10 mouse cellular contexts compared by ENCODE assay signal in genomic region chr12:87026109-87026870, GRCm38 (mm10). TPM values are rescaled to one million over a fixed set of nuclear protein-coding genes. Genes with fewer than 3 reads are reported as not detected.
DNase-seq lines count a peak whose midpoint lies in the region; ATAC-seq and TF ChIP-seq lines count a peak whose summit lies in the region.
"Had no signal": no experiment of that assay in that cellular context is flagged by ENCODE, and none has a peak within 500 bp of the region (broad histone marks: within the 10 kb centered on the region; RNA-seq: fewer than 3 reads in every experiment).

No protein-coding gene starts in this region.

- peak overlapping the region; percentile 28 for H3K4me3 ChIP-seq in forebrain, embryonic 11.5 days (ENCODE audit: low read depth, low read length)
- H3K4me3 ChIP-seq in liver, embryonic 11.5 days (ENCODE audit: low read depth, low read length) = no peak overlapping the region
- no peak overlapping the region for H3K4me3 ChIP-seq in gastrocnemius, adult 2 months

- H3K36me3 ChIP-seq in forebrain, embryonic 11.5 days (ENCODE audit: control insufficient read depth, insufficient read depth, low read length) = no peaks in the 10 kb centered on the region
- H3K36me3 ChIP-seq in liver, embryonic 11.5 days (ENCODE audit: control insufficient read depth, insufficient read depth, low read length) = no peaks in the 10 kb centered on the region

- peaks cover 5% of the 10 kb centered on the region; the same call in 1 of the 2 replicates for H3K27me3 ChIP-seq in forebrain, embryonic 11.5 days (ENCODE audit: control insufficient read depth, insufficient read depth, low read length)
- H3K27me3 ChIP-seq in liver, embryonic 11.5 days (replicated peaks; ENCODE audit: control insufficient read depth, insufficient read depth, low read length) = peaks cover 31% of the 10 kb centered on the region

- peak overlapping the region; percentile 65 for H3K4me2 ChIP-seq in forebrain, embryonic 11.5 days (ENCODE audit: low read depth, low read length, severe bottlenecking)
- peak overlapping the region; percentile 42 for H3K4me2 ChIP-seq in liver, embryonic 11.5 days

- H3K4me1 ChIP-seq in forebrain, embryonic 11.5 days (replicated peaks; ENCODE audit: control insufficient read depth, insufficient read depth, low read length) = 0 out of 2 replicates have a peak, but pooled peaks cover 4% of the 10 kb centered on the region
- H3K4me1 ChIP-seq in liver, embryonic 11.5 days (replicated peaks; ENCODE audit: control insufficient read depth, insufficient read depth, low read length) = no peaks in the 10 kb centered on the region; the same call in 1 of the 2 replicates

- H3K9ac ChIP-seq in forebrain, embryonic 11.5 days (ENCODE audit: low read length) = peak overlapping the region; percentile 43
- H3K9ac ChIP-seq in liver, embryonic 11.5 days (ENCODE audit: low read depth, low read length) = no peak overlapping the region

- H3K27ac ChIP-seq in forebrain, embryonic 11.5 days (ENCODE audit: low read depth, low read length) = no peak overlapping the region
- no peak overlapping the region for H3K27ac ChIP-seq in liver, embryonic 11.5 days (ENCODE audit: low read depth, low read length)
- H3K27ac ChIP-seq in gastrocnemius, adult 2 months = no peak overlapping the region

- WGBS in forebrain, embryonic 11.5 days = 4% methylated on average over 30 of the region's 30 CpGs
- 4% methylated on average over 30 of the region's 30 CpGs for WGBS in liver, embryonic 11.5 days

- intact Hi-C loops in heart, postnatal 25 days (cut with DNase I) = no loop called here
- intact Hi-C loops in gastrocnemius, adult 2 months (cut with DNase I) = no loop called here

- no peak for TF ChIP-seq CTCF in gastrocnemius, adult 2 months (IDR thresholded peaks at IDR 0.05)

- H3K9me3 ChIP-seq in forebrain, embryonic 11.5 days (ENCODE audit: control insufficient read depth, low read length) = no peaks in the 10 kb centered on the region
- H3K9me3 ChIP-seq in liver, embryonic 11.5 days (ENCODE audit: control insufficient read depth, low read length) = no peaks in the 10 kb centered on the region

- peak; percentile 7 to 11 for DNase-seq in heart, adult 18-20 months
- no peak for DNase-seq in heart, postnatal 25 days (ENCODE audit: low spot score)
- DNase-seq in c-Kit-positive CD71-positive TER-119-negative erythroid progenitor cells, embryonic 14.5 days (ENCODE audit: low read depth) = peak; percentile 30
- DNase-seq in forebrain, embryonic 11.5 days (ENCODE audit: low spot score) = peak; percentile 66
- peak; percentile 9 for DNase-seq in induced T-regulatory cell, adult 2 months (ENCODE audit: low read depth)
- DNase-seq in liver, embryonic 11.5 days (ENCODE audit: low spot score) = peak; percentile 47
- DNase-seq in right cerebral cortex, postnatal 25 days = peak; percentile 74
- no peak for DNase-seq in gastrocnemius, adult 2 months

- peak; percentile 46; the same call in 1 of the 2 replicates for ATAC-seq in forebrain, embryonic 11.5 days (replicated peaks; ENCODE audit: low FRiP score)
- peak; percentile 53; the same call in 1 of the 2 replicates for ATAC-seq in liver, embryonic 11.5 days (replicated peaks; ENCODE audit: low FRiP score)

RNA-seq across cellular contexts. Expression of gene Tmem63c, which starts 5.2 kb away (rescaled TPM):
- total RNA-seq in heart, adult 18-20 months (2021) = under 1 TPM; 0.08 to 0.12 TPM
- total RNA-seq in heart, postnatal 25 days (2021) = under 1 TPM; 0.13 to 0.14 TPM
- 0.25 and 0.32 TPM in 2 replicates for polyA plus RNA-seq in forebrain, embryonic 11.5 days (2014; fragmentation: Nextera tagmentation; extraction: Ambion mirVana)
- not detected in 2 replicates for polyA plus RNA-seq in liver, embryonic 11.5 days (2014; fragmentation: Nextera tagmentation; extraction: Ambion mirVana)
- total RNA-seq in gastrocnemius, adult 2 months (2021) = not detected
- total RNA-seq: liver, adult 2 months had no signal
- polyA plus RNA-seq: C2C12; liver, adult 2 months had no signal

RNA-seq across cellular contexts. Expression of gene Zdhhc22, which starts 36.1 kb away (rescaled TPM):
- not detected for total RNA-seq in heart, adult 18-20 months (2021)
- not detected for total RNA-seq in heart, postnatal 25 days (2021)
- polyA plus RNA-seq in forebrain, embryonic 11.5 days (2014; fragmentation: Nextera tagmentation; extraction: Ambion mirVana) = 0.15 and 0.17 TPM in 2 replicates
- 0.05 and 0.08 TPM in 2 replicates for polyA plus RNA-seq in liver, embryonic 11.5 days (2014; fragmentation: Nextera tagmentation; extraction: Ambion mirVana)
- not detected for total RNA-seq in gastrocnemius, adult 2 months (2021)
- total RNA-seq: liver, adult 2 months had no signal
- polyA plus RNA-seq: C2C12; liver, adult 2 months had no signal

Comparison
In these comparisons a context has a peak if more than half of its experiments do, and no peak if none do; other contexts are left out.
1. DNase-seq: peak in heart, adult 18-20 months (2 of 2), c-Kit-positive CD71-positive TER-119-negative erythroid progenitor cells, embryonic 14.5 days (single experiment), forebrain, embryonic 11.5 days (single experiment), induced T-regulatory cell, adult 2 months (single experiment), liver, embryonic 11.5 days (single experiment) and right cerebral cortex, postnatal 25 days (single experiment); none in heart, postnatal 25 days (single experiment) and gastrocnemius, adult 2 months (single experiment).